Mouse (Mus musculus) embryonic facial prominence, embryonic 10.5 days (tissue): ENCODE measurements around the gene Ptpn22. TPM values are rescaled to one million over a fixed set of nuclear protein-coding genes. Genes with fewer than 3 reads are reported as not detected.
"Not testable (repeated sequence)": the region's sequence is repeated elsewhere in the genome, so short reads cannot be mapped to it uniquely, and the experiment has no call there.

Source experiments
- DNase-seq: peaks from one replicate; pipeline ENCODE4 v3.0.0-alpha.2; 2017; ENCODE audit warnings: low spot score
- H3K27ac ChIP-seq: fragments of 300-500 bp; sonication (generic); replicated peaks from 2 replicates; pipeline ENCODE4 v1.5.1; 2016; ENCODE audit warnings: mild to moderate bottlenecking
- H3K27me3 ChIP-seq: fragments of 300-500 bp; sonication (generic); replicated peaks from 2 replicates; pipeline ENCODE4 v1.6.1; 2016; ENCODE audit warnings: low read depth, mild to moderate bottlenecking; ENCODE audit not compliant: poor library complexity, severe bottlenecking
- H3K36me3 ChIP-seq: fragments of 300-500 bp; sonication (generic); replicated peaks from 2 replicates; pipeline ENCODE4 v1.6.1; 2016; ENCODE audit warnings: mild to moderate bottlenecking, moderate library complexity
- H3K4me1 ChIP-seq: fragments of 300-500 bp; sonication (generic); 2 replicates; pipeline ENCODE4 v1.6.1; 2016
- H3K4me3 ChIP-seq: fragments of 300-500 bp; sonication (generic); 2 replicates; pipeline ENCODE4 v1.5.1; 2016; ENCODE audit warnings: mild to moderate bottlenecking, moderate library complexity
- H3K9me3 ChIP-seq: fragments of 300-500 bp; sonication (generic); 2 replicates; pipeline ENCODE4 v1.6.1; 2016; ENCODE audit warnings: mild to moderate bottlenecking
- WGBS: fragments of 180-500 bp; shearing (Covaris S2); methylation state at CpG from one replicate; pipeline ENCODE4 v1.1.7; 2016; 5-methylcytosine and 5-hydroxymethylcytosine counted together
- polyA plus RNA-seq: library from polyadenylated mRNA; unstranded; fragments of >200 nt; fragmentation: Nextera tagmentation; extraction: Ambion mirVana; gene quantifications from 2 replicates; pipeline ENCODE4 v1.2.1, GENCODE M21; 2016

The Ptpn22 gene
- polyA plus RNA-seq, 1 experiment from 2014 or later, result 0.11 TPM

DNA sequence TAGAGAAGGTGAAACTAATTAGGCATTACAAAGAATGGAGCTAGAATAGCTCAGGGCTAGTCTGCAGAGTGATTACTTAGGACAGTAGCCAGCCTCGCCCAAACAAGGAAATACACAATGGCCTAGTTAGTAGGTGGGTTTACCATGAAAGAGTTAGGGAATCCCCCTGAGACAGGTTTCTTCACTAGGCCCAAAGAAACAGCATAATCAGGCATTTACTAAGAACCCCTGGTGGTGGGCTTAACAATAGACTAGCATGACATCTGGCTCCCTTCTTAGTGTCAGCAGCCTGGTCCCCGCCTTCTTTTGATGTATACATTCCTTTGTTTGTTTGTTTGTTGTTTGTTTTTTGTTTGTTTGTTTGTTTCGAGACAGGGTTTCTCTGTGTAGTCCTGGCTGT is 19.4 kb upstream of the Ptpn22 start:
- DNase-seq, H3K9me3 ChIP-seq, H3K27ac ChIP-seq, H3K36me3 ChIP-seq, H3K4me3 ChIP-seq, H3K4me1 ChIP-seq, H3K27me3 ChIP-seq: not testable (repeated sequence)
- WGBS, result 85% methylated on average over 3 of the region's 3 CpGs

DNA sequence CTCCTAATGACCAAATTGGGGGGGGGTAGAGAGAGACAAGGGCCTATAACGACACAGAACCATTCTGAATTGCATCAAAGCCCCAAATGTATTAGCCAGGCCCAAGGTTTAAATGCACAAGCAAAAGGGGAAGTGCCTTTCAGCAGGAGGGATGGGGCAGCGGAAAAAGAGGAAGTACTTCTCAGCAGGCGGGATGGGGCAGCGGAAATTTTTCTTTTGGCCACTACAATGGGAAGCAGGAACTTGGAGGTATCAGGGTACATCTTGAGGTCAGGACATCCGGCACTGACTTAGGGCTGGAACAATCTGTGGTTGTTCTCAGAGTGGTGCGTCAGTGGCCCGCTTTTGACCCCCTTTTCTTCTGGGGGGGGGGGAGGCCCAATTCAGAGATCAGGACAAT is 18.6 kb upstream of the Ptpn22 start:
- not testable (repeated sequence) for H3K36me3 ChIP-seq, H3K27ac ChIP-seq, H3K4me3 ChIP-seq, DNase-seq, H3K4me1 ChIP-seq, H3K9me3 ChIP-seq, H3K27me3 ChIP-seq
- WGBS, result 90% methylated on average over 7 of the region's 7 CpGs

DNA sequence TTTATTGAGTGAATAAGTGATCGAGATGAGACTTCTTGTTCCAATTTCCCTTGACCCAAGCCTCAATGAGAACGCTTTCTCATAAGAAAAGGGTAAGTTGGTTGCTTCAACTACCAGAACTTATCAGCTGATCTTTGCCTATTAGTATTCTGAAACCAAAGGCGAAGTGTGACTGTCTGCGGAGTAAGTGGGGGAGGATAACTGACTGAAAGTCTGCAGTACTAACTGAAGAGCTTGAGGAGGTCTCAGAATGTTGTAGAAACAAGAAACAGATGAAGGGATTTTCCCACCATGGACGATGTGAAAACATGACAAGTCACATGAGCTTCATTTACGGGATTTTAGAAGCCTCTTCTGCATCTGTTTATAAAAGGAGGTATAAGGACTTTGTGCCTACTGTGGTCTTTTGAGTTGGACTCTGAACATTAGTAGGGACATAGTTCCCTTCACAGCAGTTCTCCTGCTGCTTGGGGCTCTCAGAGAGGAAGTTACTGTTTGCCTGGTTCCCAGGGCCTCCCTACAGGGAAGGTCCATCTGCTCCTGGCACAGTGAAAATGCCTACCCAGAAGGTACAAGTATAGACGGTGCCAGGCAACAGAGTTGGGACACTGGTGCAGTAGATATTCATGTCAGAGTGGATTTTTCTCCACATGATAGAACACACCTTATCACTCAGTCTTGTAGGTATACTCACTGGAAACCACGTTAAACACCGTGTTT is 8.8 kb upstream of the Ptpn22 start:
- Histone ChIP-seq H3K9me3 (no peaks in the 10 kb centered on the region), H3K4me3 (no peak overlapping the region), H3K36me3 (no peaks in the 10 kb centered on the region), H3K4me1 (no peaks in the 10 kb centered on the region), H3K27ac (no peak overlapping the region), H3K27me3 (no peaks in the 10 kb centered on the region)
- 82% methylated on average over 9 of the region's 9 CpGs for WGBS
- no peak for DNase-seq

DNA sequence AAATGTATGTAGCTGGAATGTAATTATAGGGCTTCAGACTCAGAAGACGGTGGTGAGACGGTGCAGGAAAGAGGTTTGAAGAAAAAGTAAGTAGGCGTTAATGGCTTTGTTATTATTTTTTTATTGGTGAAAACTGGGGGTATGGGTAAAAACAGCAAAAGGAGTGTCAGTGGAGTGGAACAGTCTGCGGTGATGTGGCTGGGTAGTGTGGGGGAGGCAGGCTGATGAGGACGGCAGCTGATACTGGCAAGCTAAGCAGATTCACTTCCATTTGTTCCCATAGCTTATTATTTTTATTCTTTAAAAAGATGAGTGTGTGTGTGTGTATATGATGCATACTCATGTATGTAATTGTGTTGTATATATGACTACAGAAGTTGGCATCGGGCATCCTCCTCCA is 8.1 kb upstream of the Ptpn22 start:
- Histone ChIP-seq H3K4me1 (no peaks in the 10 kb centered on the region), H3K27me3 (no peaks in the 10 kb centered on the region), H3K4me3 (no peak overlapping the region), H3K27ac (no peak overlapping the region), H3K9me3 (no peaks in the 10 kb centered on the region), H3K36me3 (no peaks in the 10 kb centered on the region)
- 93% methylated on average over 6 of the region's 6 CpGs for WGBS
- no peak for DNase-seq

DNA sequence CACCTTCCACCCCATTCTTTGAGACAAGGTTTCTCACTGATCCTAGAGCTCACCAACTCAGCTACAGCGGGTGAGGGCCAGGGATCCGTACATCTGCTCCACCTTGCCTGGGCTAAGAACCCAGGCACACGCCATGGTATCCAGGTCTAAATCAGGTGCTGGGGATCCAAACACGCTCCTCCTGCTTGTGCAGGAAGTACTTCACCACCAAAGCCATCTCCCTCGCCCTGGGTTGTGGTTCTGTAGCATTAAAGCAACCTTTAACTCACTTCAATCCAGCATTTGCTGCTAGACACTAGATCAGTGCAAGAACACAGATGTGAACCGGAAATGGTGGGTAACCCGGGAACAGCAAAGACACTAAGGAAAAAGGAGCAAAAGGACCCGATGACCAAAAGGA is 7.7 kb upstream of the Ptpn22 start:
- DNase-seq, result no peak
- Histone ChIP-seq H3K27ac (no peak overlapping the region), H3K4me3 (no peak overlapping the region), H3K4me1 (no peaks in the 10 kb centered on the region), H3K9me3 (no peaks in the 10 kb centered on the region), H3K36me3 (no peaks in the 10 kb centered on the region), H3K27me3 (no peaks in the 10 kb centered on the region)
- 87% methylated on average over 8 of the region's 8 CpGs for WGBS

DNA sequence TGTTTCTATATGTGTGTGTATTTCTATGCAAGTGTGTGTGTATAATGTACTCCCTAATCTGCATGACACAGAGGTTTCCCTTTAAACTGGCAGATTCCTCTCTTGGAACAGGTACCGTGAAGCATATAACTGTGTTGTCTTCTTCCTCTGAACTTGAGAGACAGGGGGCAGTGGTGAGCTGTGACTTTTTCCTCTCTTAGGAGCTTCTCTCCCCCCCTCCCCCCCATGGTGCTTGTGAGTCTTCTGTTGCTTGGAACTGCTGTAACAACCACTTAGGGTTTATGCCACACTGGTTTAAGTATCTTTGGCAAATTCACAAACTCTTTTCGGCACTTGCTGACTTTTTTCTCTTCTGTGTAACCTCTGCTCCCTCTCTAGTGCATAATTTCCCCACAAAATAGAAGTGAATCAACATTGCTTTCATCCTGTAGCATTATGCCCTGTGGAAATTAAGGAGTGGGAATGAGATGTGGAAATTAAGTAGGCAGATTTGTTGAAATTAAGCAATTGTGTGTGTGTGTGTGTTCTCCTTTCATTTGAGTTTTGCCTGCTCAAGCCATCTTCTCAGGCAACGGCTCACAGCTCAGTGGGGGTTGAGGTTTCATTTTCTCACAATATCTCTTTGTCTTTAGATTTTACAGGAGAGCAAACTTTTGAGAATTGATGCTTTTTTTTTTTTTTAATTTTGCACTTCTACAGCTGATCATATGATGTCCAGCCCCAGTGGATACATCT is 6.9 kb upstream of the Ptpn22 start:
- peak; percentile 10 for DNase-seq
- Histone ChIP-seq H3K4me3 (no peak overlapping the region), H3K27ac (no peak overlapping the region), H3K36me3 (no peaks in the 10 kb centered on the region), H3K9me3 (no peaks in the 10 kb centered on the region), H3K4me1 (no peaks in the 10 kb centered on the region), H3K27me3 (no peaks in the 10 kb centered on the region)
- 74% methylated on average over 3 of the region's 3 CpGs for WGBS

DNA sequence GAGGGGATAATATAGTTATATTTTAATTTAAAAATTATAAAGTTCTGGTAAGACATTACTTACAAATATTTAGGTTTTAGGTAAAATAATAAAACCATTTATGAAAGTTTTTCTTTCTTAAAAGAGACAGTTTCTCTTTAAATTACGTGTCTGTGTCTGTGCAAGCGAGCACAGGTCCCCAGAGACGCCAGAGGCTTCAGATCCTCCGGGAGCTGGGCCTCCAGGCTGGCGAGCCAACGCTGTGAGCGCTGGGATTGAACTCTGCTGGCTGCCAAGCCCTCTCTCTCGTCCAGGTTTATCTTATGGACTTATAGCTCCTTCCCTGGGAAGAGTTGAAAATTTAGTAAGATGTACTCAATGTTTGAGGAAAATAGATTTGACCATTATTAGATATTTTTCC is 5.8 kb upstream of the Ptpn22 start:
- no peak for DNase-seq
- H3K9me3 ChIP-seq, result no peaks in the 10 kb centered on the region

DNA sequence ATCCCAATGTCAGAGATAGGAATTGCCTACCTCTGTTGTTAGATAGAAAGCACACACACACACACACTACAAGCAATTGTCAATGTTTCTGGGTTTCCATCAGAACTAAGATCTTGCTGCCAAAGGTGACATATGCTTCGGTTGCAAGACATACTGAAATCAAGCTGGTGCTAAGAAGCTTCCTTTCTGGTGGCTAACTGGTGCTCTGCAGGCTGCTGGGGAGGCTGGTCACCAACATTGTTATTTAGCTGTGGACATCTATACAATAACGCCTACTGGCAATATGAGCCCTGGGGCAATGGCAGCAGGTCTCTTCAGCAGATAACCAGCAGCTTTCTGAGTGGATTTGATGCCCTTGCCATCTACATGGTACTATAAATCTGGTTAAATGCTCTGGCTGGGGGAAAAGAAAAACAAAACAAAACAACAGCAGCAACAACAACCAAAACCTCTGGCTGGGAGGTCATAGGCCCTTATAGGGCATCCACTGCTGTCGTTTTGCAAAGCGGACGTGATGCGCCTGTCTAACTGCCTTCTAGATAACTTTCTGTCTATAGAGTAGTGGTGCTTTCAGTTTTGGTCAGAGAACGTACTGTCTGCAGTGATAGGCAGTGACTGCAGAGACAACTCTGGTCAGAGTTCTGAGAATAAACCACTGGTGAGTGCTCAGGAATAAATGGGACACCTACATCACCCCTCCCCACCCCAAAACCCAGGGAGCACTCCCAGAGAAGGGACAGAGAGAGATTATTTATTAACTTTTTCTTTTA is 2.4 kb upstream of the Ptpn22 start:
- H3K27ac ChIP-seq, result no peak overlapping the region
- no peak for DNase-seq
- WGBS, result 91% methylated on average over 7 of the region's 7 CpGs
- H3K4me1 ChIP-seq, result no peaks in the 10 kb centered on the region
- H3K9me3 ChIP-seq, result no peaks in the 10 kb centered on the region
- H3K4me3 ChIP-seq, result no peak overlapping the region
- no peaks in the 10 kb centered on the region for H3K27me3 ChIP-seq
- no peaks in the 10 kb centered on the region for H3K36me3 ChIP-seq

More for the DNA sequence above, 5.8 kb upstream of the Ptpn22 start:
- Histone ChIP-seq H3K4me1 (no peaks in the 10 kb centered on the region), H3K36me3 (no peaks in the 10 kb centered on the region), H3K27me3 (no peaks in the 10 kb centered on the region), H3K27ac (no peak overlapping the region), H3K4me3 (no peak overlapping the region)
- WGBS, result 71% methylated on average over 8 of the region's 8 CpGs

DNA sequence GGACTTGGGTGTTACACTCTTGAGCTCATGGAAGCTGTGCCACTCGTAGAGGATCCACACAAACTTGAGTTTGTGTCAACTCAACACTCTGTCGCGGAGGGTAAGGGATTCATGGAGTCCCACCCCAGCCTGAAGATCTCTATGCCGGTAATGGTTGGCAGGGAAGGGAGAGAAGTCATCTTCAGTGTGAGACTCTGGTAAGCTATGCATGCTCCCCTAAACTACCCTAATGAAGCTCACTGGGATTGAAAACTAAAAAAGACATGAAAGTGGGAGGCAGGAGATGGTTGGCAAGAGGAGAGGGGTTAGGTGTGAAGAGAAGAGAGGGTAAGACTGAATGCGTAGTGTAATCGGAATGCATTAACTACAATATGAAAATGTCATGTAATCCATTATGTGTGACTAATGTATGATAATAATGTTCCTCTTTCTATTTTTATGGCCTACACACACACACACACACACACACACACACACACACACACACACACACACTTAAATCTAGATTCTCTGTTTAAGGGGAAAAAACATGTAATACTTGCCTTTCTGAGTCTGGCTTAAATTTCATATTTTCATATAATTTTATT is 1.5 kb upstream of the Ptpn22 start:
- Histone ChIP-seq H3K36me3 (no peaks in the 10 kb centered on the region), H3K27ac (no peak overlapping the region), H3K4me1 (no peaks in the 10 kb centered on the region), H3K4me3 (no peak overlapping the region), H3K27me3 (no peaks in the 10 kb centered on the region), H3K9me3 (no peaks in the 10 kb centered on the region)
- DNase-seq, result no peak
- WGBS, result 92% methylated on average over 6 of the region's 6 CpGs

DNA sequence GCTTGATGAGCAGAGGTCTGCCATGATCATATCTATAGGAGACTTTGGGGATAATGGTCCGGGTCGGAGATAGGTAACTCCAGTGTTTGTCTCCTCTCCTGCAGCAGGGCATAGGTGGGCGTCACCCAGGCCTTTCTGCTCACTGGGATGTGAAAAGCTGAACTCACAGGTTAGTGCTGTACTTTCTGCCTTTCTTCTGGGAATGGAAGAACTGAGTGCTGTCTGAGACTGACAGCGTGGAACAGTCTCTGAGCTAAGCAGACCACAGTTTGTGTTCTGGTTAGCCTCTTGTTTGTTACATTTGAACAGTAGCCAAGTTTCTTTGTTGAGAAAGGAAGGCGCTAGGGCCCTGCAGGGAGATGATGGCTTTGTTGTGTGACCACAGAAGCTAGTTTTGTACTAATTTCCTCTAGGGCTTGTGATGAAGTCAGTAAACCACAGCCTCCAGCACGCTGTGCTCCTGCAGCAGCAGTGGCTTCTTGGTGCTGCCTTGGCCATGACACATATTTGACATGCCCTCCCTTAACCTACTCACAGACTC is 326 bp downstream of the Ptpn22 start:
- H3K4me3 ChIP-seq, result no peak overlapping the region
- 82% methylated on average over 6 of the region's 6 CpGs for WGBS

DNA sequence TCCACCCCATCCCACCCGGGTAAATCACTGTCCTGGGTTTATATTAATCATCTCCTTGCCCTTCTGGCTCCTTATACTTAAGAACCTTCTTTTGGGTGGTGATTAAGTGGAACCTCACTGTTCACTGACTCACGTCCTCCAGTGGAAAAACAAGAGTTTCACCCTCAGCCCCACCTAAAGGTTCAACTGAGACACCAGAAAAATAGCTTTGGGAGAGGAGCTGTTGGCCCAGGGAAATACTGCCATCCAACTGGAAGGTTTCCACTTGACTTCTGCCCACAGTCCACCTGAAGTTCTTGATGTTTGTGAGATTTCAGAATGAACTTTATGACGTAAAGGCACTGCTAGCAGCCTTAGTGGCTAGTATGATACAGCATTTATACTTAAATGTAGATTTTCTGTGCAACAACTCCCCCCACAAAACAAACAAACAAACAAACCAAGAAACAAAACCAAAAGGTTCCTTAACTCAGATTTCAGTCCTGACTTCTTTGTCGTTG is 3.2 kb downstream of the Ptpn22 start:
- Histone ChIP-seq H3K4me3 (no peak overlapping the region), H3K4me1 (no peaks in the 10 kb centered on the region), H3K27ac (no peak overlapping the region), H3K36me3 (no peaks in the 10 kb centered on the region), H3K9me3 (no peaks in the 10 kb centered on the region), H3K27me3 (no peaks in the 10 kb centered on the region)
- WGBS, result 81% methylated on average over 4 of the region's 4 CpGs
- no peak for DNase-seq

More for the DNA sequence above, 326 bp downstream of the Ptpn22 start:
- H3K9me3 ChIP-seq, result no peaks in the 10 kb centered on the region
- no peaks in the 10 kb centered on the region for H3K4me1 ChIP-seq
- no peaks in the 10 kb centered on the region for H3K36me3 ChIP-seq
- DNase-seq, result no peak
- no peaks in the 10 kb centered on the region for H3K27me3 ChIP-seq
- H3K27ac ChIP-seq, result no peak overlapping the region

DNA sequence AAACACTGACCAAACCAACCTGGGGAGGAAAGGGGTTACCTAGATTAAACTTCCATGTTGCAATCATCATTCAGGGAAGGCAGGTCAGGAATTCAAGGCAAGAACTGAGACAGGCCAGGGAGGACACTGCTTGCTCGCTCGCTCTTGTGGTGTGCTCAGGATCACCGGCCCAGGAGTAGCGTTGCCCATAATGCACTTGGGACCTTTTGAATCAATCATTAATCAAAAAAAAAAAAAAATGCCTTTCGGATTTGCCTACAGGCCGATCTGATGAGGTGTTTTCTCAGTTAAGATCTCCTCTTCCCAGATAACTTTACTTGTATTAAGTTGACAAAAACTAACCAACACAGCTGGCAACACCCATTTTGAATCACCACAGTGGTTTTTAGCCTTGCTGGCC is 4.6 kb downstream of the Ptpn22 start:
- Histone ChIP-seq H3K36me3 (no peaks in the 10 kb centered on the region), H3K9me3 (no peaks in the 10 kb centered on the region), H3K4me1 (no peaks in the 10 kb centered on the region), H3K27me3 (no peaks in the 10 kb centered on the region), H3K4me3 (no peak overlapping the region), H3K27ac (no peak overlapping the region)
- 91% methylated on average over 6 of the region's 6 CpGs for WGBS
- DNase-seq, result no peak
